Mouse (Mus musculus): ENCODE data around the gene Casz1. TPM values are rescaled to one million over a fixed set of nuclear protein-coding genes. Genes with fewer than 3 reads are reported as not detected.

The Casz1 gene
- polyA plus RNA-seq, 1 experiment from 2014 or later, result 6.7 TPM

- no peaks in the 10 kb centered on the region for H3K36me3 ChIP-seq (ENCODE audit: insufficient read depth, low read length)
- H3K4me1 ChIP-seq (replicated peaks; ENCODE audit: insufficient read depth, low read length), result peaks cover 20% of the 10 kb centered on the region
- no peak for TF ChIP-seq CTCF (IDR thresholded peaks at IDR 0.05; ENCODE audit: low read depth)
- peak overlapping the region; percentile 83 for H3K9ac ChIP-seq (ENCODE audit: low read depth, low read length)
- ATAC-seq (replicated peaks; ENCODE audit: low FRiP score, low read depth), result peak; percentile 90
- WGBS, result under 1% methylated on average over 105 of the region's 123 CpGs
- peak overlapping the region; percentile 78 for H3K27ac ChIP-seq
- H3K4me2 ChIP-seq (ENCODE audit: low read length), result peak overlapping the region; percentile 99
- peak overlapping the region; percentile 74 for H3K4me3 ChIP-seq (replicated peaks; ENCODE audit: low read depth, low read length)
- DNase-seq (ENCODE audit: low spot score), result peak; percentile 85
- H3K27me3 ChIP-seq (ENCODE audit: insufficient read depth, low read length), result no peaks in the 10 kb centered on the region
- no peaks in the 10 kb centered on the region for H3K9me3 ChIP-seq (replicated peaks; ENCODE audit: low read length)
These were observed 96.3 kb downstream of the Casz1 start for GRCm38 (mm10) chr4:148900295-148901211.

DNA sequence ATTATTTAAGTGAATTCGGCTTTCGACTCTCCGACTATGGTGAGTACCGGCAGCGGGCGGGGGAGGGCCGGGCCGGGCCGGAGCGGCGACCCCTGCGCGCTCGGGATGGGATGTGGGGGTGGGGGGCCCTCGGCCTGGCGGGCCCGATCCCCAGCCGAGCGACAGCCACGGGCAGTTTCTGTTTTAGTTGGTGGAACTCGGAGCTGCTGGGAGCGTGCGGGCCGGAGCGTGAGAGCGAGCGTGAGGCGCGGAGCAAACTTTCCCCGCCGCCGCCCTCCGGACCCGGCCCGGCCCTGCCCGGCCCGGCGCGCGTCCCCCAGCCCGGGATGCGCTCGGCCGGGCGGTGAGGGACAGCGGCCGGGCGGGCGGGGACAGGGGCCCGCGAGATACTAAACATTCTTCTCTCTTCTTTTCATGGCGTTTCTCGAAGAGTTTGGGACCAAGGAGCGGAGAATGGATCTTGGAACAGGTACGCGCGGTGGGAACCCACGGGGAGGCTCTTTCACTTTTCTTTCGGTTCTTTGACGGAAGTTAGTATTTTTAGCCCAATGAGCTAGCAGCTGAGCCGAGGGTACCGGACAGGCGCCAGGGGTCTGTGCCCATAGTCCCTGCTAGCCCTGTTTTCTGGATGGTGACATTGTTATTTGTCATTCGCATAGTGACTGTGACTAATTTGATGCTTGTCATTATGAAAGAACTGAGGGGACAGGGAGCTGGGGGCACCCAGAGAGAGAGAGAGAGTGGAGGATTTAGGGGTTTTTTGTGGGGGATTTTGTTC lies 97.2 kb downstream of the Casz1 start:
- peak overlapping the region; percentile 74 for H3K4me3 ChIP-seq (replicated peaks; ENCODE audit: low read depth, low read length)
- peak overlapping the region; percentile 78 for H3K27ac ChIP-seq
- DNase-seq (ENCODE audit: low spot score), result no peak
- no peaks in the 10 kb centered on the region for H3K36me3 ChIP-seq (ENCODE audit: insufficient read depth, low read length)
- H3K27me3 ChIP-seq (ENCODE audit: insufficient read depth, low read length), result no peaks in the 10 kb centered on the region
- H3K4me2 ChIP-seq (ENCODE audit: low read length), result peak overlapping the region; percentile 99
- H3K9ac ChIP-seq (ENCODE audit: low read depth, low read length), result peak overlapping the region; percentile 83
- H3K9me3 ChIP-seq (replicated peaks; ENCODE audit: low read length), result no peaks in the 10 kb centered on the region
- TF ChIP-seq CTCF (IDR thresholded peaks at IDR 0.05; ENCODE audit: low read depth), result no peak
- H3K4me1 ChIP-seq (replicated peaks; ENCODE audit: insufficient read depth, low read length), result peaks cover 22% of the 10 kb centered on the region
- ATAC-seq (replicated peaks; ENCODE audit: low FRiP score, low read depth), result no peak
- WGBS, result 1% methylated on average over 63 of the region's 64 CpGs

DNA sequence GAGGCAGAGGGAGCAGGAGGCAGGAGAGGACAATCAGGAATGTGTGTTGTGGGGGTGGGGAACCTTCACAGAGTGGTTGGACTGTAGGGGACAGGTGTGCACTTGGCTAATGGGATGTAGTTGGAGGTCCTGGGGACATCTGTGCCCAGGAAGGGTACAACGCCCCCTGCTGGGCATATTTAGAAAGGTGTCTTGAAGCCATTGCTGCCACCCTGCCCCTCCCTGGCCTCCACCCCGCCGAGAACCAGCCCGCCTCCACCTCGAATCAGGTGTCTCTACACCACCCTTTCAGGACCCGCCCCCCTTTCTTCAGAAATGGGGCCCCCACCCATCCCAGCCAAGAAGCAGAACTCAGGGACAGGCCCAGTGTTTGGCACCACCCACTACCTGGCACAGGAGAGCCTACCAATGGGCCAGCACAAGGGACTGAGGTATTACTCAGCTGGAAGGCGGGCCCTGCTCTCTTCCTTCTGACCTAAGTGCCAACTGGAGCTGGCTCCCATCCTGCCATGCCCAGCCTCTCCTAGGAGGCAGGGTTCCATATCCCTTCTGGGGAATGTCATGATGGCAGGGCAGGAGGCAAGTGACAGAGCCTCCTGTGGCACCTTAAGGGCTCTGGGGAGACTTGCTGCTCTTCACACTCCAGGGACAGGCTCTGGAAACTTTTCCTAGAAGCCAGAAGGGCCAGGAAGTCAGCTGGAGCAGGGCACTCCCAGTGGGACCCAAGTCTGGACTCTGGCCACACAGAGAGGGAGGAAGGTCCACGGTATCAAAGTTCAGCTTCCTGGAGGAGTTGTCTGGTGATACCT lies 98.9 kb downstream of the Casz1 start:
- H3K27ac ChIP-seq, result peak overlapping the region; percentile 47
- H3K9ac ChIP-seq (ENCODE audit: low read depth, low read length), result no peak overlapping the region
- peak; percentile 73 for TF ChIP-seq CTCF (IDR thresholded peaks at IDR 0.05; ENCODE audit: low read depth)
- ATAC-seq (replicated peaks; ENCODE audit: low FRiP score, low read depth) (peak; percentile 41; the same call in 1 of the 2 replicates), DNase-seq (ENCODE audit: low spot score) (peak; percentile 70)
- no peaks in the 10 kb centered on the region for H3K9me3 ChIP-seq (replicated peaks; ENCODE audit: low read length)
- H3K4me1 ChIP-seq (replicated peaks; ENCODE audit: insufficient read depth, low read length), result peaks cover 37% of the 10 kb centered on the region
- H3K36me3 ChIP-seq (ENCODE audit: insufficient read depth, low read length), result no peaks in the 10 kb centered on the region
- no peak overlapping the region for H3K4me3 ChIP-seq (replicated peaks; ENCODE audit: low read depth, low read length)
- peak overlapping the region; percentile 99 for H3K4me2 ChIP-seq (ENCODE audit: low read length)
- WGBS, result 24% methylated on average over 8 of the region's 8 CpGs
- no peaks in the 10 kb centered on the region for H3K27me3 ChIP-seq (ENCODE audit: insufficient read depth, low read length)

DNA sequence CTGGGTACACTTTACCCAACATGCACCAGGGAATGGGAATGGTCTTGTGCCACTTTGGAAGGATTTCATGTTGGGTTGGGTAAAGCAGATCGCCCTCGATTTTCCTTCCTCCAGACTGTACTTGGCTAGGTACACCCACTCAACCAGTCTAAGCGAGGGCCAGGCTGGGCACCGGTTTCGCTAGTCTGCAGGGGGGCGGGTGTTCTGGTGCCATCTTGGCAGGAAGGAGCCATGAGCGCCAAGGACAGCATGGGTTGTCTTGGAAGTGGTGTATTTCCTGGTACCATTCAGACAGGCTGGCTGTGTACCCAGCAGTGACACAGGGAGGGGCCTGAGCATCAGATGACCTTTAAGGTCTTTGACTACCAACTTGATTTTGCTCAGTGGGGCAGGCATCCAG lies 101.1 kb downstream of the Casz1 start:
- 95% methylated on average over 7 of the region's 7 CpGs for WGBS
- ATAC-seq (replicated peaks; ENCODE audit: low FRiP score, low read depth), result no peak
- TF ChIP-seq CTCF (IDR thresholded peaks at IDR 0.05; ENCODE audit: low read depth), result no peak
- DNase-seq (ENCODE audit: low spot score), result no peak
- H3K4me1 ChIP-seq (replicated peaks; ENCODE audit: insufficient read depth, low read length), result peaks cover 52% of the 10 kb centered on the region
- no peaks in the 10 kb centered on the region for H3K27me3 ChIP-seq (ENCODE audit: insufficient read depth, low read length)
- H3K4me3 ChIP-seq (replicated peaks; ENCODE audit: low read depth, low read length), result no peak overlapping the region
- H3K9me3 ChIP-seq (replicated peaks; ENCODE audit: low read length), result no peaks in the 10 kb centered on the region
- H3K4me2 ChIP-seq (ENCODE audit: low read length), result no peak overlapping the region
- H3K9ac ChIP-seq (ENCODE audit: low read depth, low read length), result no peak overlapping the region
- H3K27ac ChIP-seq, result peak overlapping the region; percentile 8; the same call in 1 of the 2 replicates
- H3K36me3 ChIP-seq (ENCODE audit: insufficient read depth, low read length), result no peaks in the 10 kb centered on the region

DNA sequence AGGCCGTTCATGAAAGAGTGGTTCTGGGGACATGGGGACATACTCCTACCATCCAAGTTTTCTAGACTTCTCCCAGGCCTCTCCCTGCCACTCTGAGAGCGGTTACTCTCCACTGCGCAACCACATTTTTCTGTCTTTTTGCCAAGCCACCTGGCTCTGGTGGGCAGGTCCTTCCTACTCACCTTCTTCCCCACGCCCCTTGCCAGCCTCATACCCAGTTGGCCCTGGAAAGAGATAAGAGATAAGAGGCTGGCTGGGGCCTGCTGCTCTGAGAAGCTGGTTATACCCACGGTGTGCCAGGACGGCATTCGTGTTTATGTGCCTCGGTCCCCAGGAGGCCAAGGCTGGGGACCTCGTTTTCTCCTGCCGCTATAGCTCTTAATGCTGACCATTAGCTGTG lies 102.6 kb downstream of the Casz1 start:
- H3K9ac ChIP-seq (ENCODE audit: low read depth, low read length), result no peak overlapping the region
- ATAC-seq (replicated peaks; ENCODE audit: low FRiP score, low read depth), result no peak
- DNase-seq (ENCODE audit: low spot score), result no peak
- no peak overlapping the region for H3K4me2 ChIP-seq (ENCODE audit: low read length)
- H3K27ac ChIP-seq, result peak overlapping the region; percentile 94
- H3K9me3 ChIP-seq (replicated peaks; ENCODE audit: low read length), result no peaks in the 10 kb centered on the region
- peaks cover 63% of the 10 kb centered on the region for H3K4me1 ChIP-seq (replicated peaks; ENCODE audit: insufficient read depth, low read length)
- H3K36me3 ChIP-seq (ENCODE audit: insufficient read depth, low read length), result no peaks in the 10 kb centered on the region
- 77% methylated on average over 10 of the region's 10 CpGs for WGBS
- TF ChIP-seq CTCF (IDR thresholded peaks at IDR 0.05; ENCODE audit: low read depth), result no peak
- no peaks in the 10 kb centered on the region for H3K27me3 ChIP-seq (ENCODE audit: insufficient read depth, low read length)
- no peak overlapping the region for H3K4me3 ChIP-seq (replicated peaks; ENCODE audit: low read depth, low read length)

All from kidney, postnatal 0 days (tissue).